Mouse (Mus musculus): ENCODE measurements around the gene Arrb1.

DNA sequence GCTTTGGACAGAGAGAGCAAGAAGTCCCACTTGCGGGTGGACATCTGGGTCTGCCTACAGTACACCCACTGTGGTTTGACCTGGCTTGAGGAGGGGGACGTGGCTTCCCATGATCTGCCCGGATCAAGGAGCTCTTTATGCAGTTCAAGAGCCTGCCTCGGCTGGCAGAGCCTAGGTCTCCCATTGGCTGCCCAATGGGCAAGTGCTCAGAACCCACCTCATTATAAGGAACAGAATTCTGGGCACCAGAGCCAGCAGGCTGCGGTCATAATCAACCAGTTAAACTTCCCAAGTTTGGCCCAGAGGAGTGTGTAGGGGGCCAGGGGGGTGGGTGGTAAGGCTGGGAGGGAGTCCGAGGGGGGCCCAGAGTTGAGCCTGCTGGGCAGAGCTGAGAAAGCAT lies 9.0 kb downstream of the Arrb1 start:
- TF ChIP-seq CTCF (IDR thresholded peaks at IDR 0.05; ENCODE audit: control insufficient read depth, insufficient read depth, insufficient replicate concordance, low read depth, low read length), result no peak
- TF ChIP-seq POLR2A (IDR thresholded peaks at IDR 0.05; ENCODE audit: control insufficient read depth, low read depth, low read length), result no peak

Measured in testis, adult 2 months (tissue).